Mouse (Mus musculus) retina, postnatal 7 days (tissue): ENCODE measurements around the gene Fndc3a.
A peak's percentile ranks its signal among the peaks of the same experiment; 100 is the strongest.

Source experiments
- DNase-seq: peaks from one replicate; pipeline ENCODE4 v3.0.0-alpha.2; 2012; ENCODE audit warnings: low read depth, low spot score

Gene Fndc3a

DNA sequence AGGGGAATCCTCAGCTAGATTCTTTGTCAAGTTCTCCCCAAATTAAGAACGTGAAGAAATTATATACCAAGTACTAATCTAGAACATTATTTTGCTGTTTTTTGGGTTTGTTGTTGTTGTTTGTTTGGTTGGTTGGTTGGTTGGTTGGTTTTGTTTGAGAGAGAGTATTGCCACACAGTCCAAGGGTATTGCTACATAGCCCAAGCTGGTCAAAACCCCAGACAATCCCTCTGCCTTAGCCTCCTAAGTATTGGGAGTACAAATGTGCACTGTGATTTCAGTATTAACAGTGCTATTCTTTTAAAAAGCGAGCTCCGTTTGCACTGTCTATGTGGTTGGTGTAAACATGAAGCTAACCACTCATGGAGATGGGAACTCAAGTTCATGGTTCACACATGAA, 37.9 kb downstream of the Fndc3a start:
- DNase-seq = no peak

- DNase-seq = no peak
These were observed 38.8 kb downstream of the Fndc3a start for GRCm38 (mm10) chr14:72670987-72671386.

DNA sequence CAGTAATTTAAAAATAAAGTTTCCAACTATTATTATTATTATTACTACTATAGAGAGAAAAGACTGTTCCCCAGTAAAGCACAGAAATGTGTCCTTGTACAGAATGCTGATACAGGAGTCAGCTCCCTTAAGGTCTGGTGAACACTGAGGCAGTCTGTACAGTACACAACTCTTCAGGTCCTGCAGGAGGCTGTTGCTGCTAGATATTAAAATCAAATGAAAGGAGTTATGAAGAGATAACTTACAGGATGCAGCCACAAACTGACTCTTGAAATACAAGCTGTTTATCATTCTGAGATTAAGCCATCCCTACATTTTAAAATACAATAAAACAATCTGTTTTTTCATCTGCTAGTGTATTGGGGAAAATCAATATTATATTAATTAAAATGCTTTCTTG, 60.5 kb downstream of the Fndc3a start:
- DNase-seq = no peak

- DNase-seq = no peak
These were observed 64.3 kb downstream of the Fndc3a start for GRCm38 (mm10) chr14:72645512-72645911.

DNA sequence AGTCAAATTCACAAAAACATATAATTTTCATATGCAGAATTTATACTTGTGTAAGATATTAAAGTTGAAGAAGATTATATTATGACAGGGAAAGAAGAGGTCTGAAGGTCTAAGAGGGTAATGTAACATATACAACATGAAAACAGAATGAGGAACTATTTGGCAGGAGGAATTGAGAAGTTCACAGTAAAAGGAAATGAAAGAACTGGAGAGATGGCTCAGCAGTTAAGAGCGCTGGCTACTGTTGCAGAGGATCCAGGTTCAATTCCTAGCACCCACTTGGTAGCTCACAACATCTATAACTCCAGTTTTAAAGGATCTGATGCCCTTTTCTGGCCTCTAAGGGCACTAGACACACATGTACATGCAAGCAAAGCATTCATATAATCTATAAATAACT, 65.2 kb downstream of the Fndc3a start:
- no peak for DNase-seq

DNA sequence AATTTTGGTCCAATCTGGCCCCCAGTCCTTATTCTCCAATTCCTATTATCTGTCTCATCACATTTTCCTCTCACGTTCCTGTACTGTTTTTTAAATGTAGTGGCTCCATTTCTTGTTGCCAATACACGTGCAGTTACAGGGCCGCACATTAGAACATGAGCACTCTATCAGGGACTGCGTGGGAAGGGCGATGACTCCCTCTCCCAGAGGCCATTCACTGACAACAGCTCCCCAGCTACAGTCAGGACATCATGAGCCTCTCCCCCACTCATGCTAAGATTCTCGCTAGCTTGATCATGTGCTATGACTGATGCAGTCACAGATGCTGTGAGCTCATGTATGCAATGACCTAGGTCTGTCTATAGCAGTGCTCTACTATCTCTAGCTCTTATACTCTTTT, 71.3 kb downstream of the Fndc3a start:
- no peak for DNase-seq

DNA sequence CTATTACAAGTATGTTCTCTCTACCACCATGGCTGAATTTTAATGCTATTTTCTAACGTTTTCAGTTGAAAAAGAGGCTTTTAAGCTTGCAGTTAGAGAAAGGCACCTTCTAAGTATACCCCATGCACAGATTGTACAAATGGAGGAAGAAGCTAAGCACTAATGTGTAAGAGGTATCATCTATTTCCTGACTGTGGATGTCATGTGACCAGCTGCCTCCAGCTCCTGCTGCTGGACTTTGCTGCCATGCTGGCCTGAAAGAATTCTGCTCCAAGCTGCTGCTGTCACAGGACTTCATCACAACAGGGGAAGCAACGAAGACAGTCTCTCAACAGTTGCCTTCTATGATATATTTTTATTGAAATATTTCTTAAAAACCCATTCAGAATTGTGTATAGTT, 76.2 kb downstream of the Fndc3a start:
- no peak for DNase-seq

GRCm38 (mm10) chr14:72625411-72625810, 84.4 kb downstream of the Fndc3a start:
- DNase-seq = no peak

GRCm38 (mm10) chr14:72604077-72604476, 105.7 kb downstream of the Fndc3a start:
- no peak for DNase-seq

- DNase-seq = no peak
These were observed 106.6 kb downstream of the Fndc3a start for GRCm38 (mm10) chr14:72603194-72603521.

- peak; percentile 80 for DNase-seq
These were observed 107.1 kb downstream of the Fndc3a start for GRCm38 (mm10) chr14:72602521-72603193.

GRCm38 (mm10) chr14:72601381-72602305, 108.2 kb downstream of the Fndc3a start:
- no peak for DNase-seq

DNA sequence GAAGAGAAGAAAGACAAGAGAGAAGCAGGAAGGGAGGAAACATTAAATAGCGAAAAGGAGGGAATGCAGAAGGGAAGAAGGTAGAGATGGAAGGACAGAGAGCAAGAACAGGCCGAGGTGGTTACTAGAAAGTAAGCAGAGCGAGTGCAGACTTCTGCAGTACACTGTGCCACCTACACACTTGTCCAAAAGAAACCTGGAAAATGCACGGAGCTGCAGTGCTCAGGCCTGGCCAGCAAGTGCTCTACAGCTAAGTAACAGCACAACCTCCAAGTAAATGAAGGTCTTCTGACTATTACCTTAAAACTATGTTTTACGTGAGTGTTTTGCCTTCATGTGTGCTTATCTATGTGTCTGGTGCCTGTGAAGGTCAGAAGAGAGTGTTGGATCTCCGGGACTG, 109.4 kb downstream of the Fndc3a start:
- DNase-seq = no peak

GRCm38 (mm10) chr14:72598976-72599740, 110.6 kb downstream of the Fndc3a start:
- no peak for DNase-seq

GRCm38 (mm10) chr14:72594191-72594590, 115.6 kb downstream of the Fndc3a start:
- no peak for DNase-seq

DNA sequence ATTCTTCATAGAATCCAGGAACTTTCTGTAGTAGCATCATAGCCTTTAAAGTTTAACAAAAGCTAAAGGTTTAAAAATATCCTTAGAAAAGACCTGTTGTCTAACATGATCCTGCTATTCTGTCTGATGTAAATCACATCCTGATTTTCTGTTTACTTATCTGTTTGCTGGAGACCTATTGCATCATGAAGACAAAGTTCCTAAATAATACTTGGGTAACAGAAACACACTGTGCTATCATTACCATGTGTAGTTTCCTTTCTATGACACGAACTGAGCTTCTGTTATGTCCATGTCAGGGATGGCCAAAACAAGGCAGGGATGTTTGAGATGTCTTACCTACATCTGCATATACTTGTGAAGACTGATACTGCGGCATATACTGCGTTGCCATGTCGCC, 120.4 kb downstream of the Fndc3a start:
- no peak for DNase-seq

DNA sequence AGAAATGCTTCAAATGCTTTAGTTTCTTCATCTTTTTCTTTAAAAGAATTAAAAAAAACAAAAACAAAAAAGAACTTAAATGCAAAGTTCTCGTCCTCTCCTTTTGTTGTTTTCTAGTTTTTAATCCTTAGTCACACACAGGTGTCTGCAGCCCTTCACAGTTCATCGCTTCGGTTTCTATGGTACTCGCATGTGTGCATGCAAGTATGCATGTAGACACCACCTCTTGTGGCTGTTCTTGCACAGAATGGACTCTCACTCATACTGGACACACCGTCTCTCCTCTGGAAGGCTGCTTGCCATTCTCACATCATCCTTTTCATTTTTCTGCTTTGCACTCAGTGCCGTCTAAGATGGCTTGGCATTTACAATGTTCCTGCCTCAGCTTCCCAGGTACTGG, 126.8 kb downstream of the Fndc3a start:
- no peak for DNase-seq

GRCm38 (mm10) chr14:72580991-72581390, 128.8 kb downstream of the Fndc3a start:
- no peak for DNase-seq

DNA sequence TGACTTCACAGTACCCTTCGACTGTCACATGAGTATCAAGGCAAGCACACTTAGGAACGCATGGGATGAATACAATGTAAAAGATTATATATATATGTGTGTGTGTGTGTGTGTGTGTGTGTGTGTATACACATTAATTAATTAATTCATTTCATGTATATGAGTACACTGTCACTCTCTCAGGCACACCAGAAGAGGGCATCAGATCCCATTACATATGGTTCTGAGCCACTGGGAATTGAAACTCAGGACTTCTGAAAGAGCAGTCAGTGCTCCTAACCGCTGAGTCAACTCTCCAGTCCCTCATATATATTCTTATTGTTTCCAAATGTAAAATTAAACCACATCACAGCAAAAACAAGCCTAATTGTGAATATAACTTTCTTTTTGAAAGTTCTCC, 133.5 kb downstream of the Fndc3a start:
- DNase-seq = no peak

DNA sequence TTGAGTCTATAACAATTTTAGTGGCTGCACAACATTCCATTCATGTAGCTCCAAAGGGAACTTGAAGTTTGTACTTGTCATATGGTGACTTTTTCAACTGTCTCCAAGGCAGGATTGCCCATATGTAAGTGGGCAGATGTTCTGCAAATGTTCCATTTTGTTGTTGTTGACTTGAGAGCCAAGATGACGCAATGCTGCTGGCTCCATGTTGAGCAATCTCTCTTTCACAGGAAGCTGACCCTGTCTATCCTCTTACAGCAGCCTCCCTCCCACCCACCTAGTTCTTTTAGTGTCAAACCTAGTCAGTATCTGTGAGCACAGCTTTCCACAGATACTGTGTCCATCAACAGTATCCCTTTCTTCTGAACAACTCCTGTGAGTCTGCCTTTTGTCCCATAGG, 145.9 kb downstream of the Fndc3a start:
- DNase-seq = no peak

GRCm38 (mm10) chr14:72558795-72559194, 151.0 kb downstream of the Fndc3a start:
- DNase-seq = no peak

GRCm38 (mm10) chr14:72555846-72556245, 154.0 kb downstream of the Fndc3a start:
- no peak for DNase-seq
